Mouse (Mus musculus): ENCODE measurements at regions not wholly inside any gene's neighbourhood (a gene's known extent, or its start where the extent isn't known, plus 50 kb on each side); places are given as distances from the start of the nearest gene placed in this dataset.

GRCm38 (mm10) chr17:67552581-67553139, 79.9 kb downstream of the Lrrc30 start:
- TF ChIP-seq CTCF (IDR thresholded peaks at IDR 0.05; ENCODE audit: extremely low read depth, insufficient read depth, low read length), result no peak
- TF ChIP-seq POLR2A (IDR thresholded peaks at IDR 0.05; ENCODE audit: extremely low read depth, insufficient read depth, low read length), result no peak
